Mouse (Mus musculus) lung, postnatal 0 days (tissue): ENCODE measurements around the gene 6030445D17Rik. TPM values are rescaled to one million over a fixed set of nuclear protein-coding genes. Genes with fewer than 3 reads are reported as not detected.

Experiments
- ATAC-seq: fragments of 200-750 bp; cut with Nextera tagmentation; 2 replicates; pipeline ENCODE4 v1.8.0; 2017; ENCODE audit warnings: moderate library complexity
- DNase-seq: peaks from one replicate; pipeline ENCODE4 v3.0.0-alpha.2; 2016; ENCODE audit warnings: low spot score
- H3K27ac ChIP-seq: fragments of 300-500 bp; sonication (generic); 2 replicates; pipeline ENCODE4 v1.5.1; 2014; ENCODE audit warnings: antibody characterized with exemption, mild to moderate bottlenecking, low read length, mixed read lengths
- H3K27me3 ChIP-seq: fragments of 300-500 bp; sonication (generic); replicated peaks from 2 replicates; pipeline ENCODE4 v1.6.1; 2014; ENCODE audit warnings: low read length, mixed read lengths; ENCODE audit not compliant: insufficient read depth
- H3K36me3 ChIP-seq: fragments of 300-500 bp; sonication (generic); 2 replicates; pipeline ENCODE4 v1.6.1; 2014; ENCODE audit warnings: low read length, mixed read lengths; ENCODE audit not compliant: insufficient read depth
- H3K4me1 ChIP-seq: fragments of 300-500 bp; sonication (generic); 2 replicates; pipeline ENCODE4 v1.6.1; 2014; ENCODE audit warnings: antibody characterized with exemption, low read depth, low read length, mixed read lengths; ENCODE audit not compliant: insufficient read depth
- H3K4me2 ChIP-seq: fragments of 300-500 bp; sonication (generic); replicated peaks from 2 replicates; pipeline ENCODE4 v1.6.1; 2014; ENCODE audit warnings: low read depth, mild to moderate bottlenecking, low read length, moderate library complexity, mixed read lengths
- H3K4me3 ChIP-seq: fragments of 300-500 bp; sonication (generic); 2 replicates; pipeline ENCODE4 v1.5.1; 2014; ENCODE audit warnings: low read depth, low read length
- H3K9ac ChIP-seq: fragments of 300-500 bp; sonication (generic); replicated peaks from 2 replicates; pipeline ENCODE4 v1.6.1; 2014; ENCODE audit warnings: low read depth, mild to moderate bottlenecking
- H3K9me3 ChIP-seq: fragments of 300-500 bp; sonication (generic); 2 replicates; pipeline ENCODE4 v1.6.1; 2016; ENCODE audit warnings: low read length, mixed read lengths
- CTCF ChIP-seq: IDR thresholded peaks from 2 replicates; pipeline ENCODE4 v1.5.1; 2016; ENCODE audit warnings: antibody characterized with exemption, mild to moderate bottlenecking
- EP300 ChIP-seq: IDR thresholded peaks from 2 replicates; pipeline ENCODE4 v1.6.1; 2016; ENCODE audit warnings: antibody characterized with exemption, mild to moderate bottlenecking, control low read depth
- WGBS: fragments of 180-500 bp; shearing (Covaris S2); extraction: QIAGEN DNeasy Blood & Tissue Kit; methylation state at CpG from one replicate; pipeline ENCODE4 v1.1.7; 2014; 5-methylcytosine and 5-hydroxymethylcytosine counted together
- polyA plus RNA-seq: library from polyadenylated mRNA; unstranded; fragments of >200 nt; fragmentation: Nextera tagmentation; extraction: Ambion mirVana; gene quantifications from 2 replicates; pipeline ENCODE4 v1.2.1, GENCODE M21; 2015

The 6030445D17Rik gene
- polyA plus RNA-seq, 1 experiment from 2014 or later = 0.78 TPM

GRCm38 (mm10) chr4:136444561-136444960 lies 17.5 kb upstream of the 6030445D17Rik start:
- H3K4me1 ChIP-seq = no peaks in the 10 kb centered on the region
- no peaks in the 10 kb centered on the region for H3K9me3 ChIP-seq
- no peaks in the 10 kb centered on the region for H3K27me3 ChIP-seq
- DNase-seq (no peak), ATAC-seq (no peak)
- no peak overlapping the region for H3K4me3 ChIP-seq
- H3K4me2 ChIP-seq = no peak overlapping the region
- no peak overlapping the region for H3K9ac ChIP-seq
- H3K27ac ChIP-seq = no peak overlapping the region
- no peaks in the 10 kb centered on the region for H3K36me3 ChIP-seq
- TF ChIP-seq EP300 (no peak), CTCF (no peak)
- 73% methylated on average over 4 of the region's 4 CpGs for WGBS

GRCm38 (mm10) chr4:136449795-136450194 lies 12.3 kb upstream of the 6030445D17Rik start:
- Histone ChIP-seq H3K4me1 (no peaks in the 10 kb centered on the region; the same call in 1 of the 2 replicates), H3K9ac (no peak overlapping the region), H3K9me3 (no peaks in the 10 kb centered on the region), H3K36me3 (no peaks in the 10 kb centered on the region), H3K27ac (no peak overlapping the region), H3K4me2 (no peak overlapping the region), H3K27me3 (no peaks in the 10 kb centered on the region), H3K4me3 (no peak overlapping the region)
- ATAC-seq (no peak), DNase-seq (no peak)
- 86% methylated on average over 5 of the region's 5 CpGs for WGBS
- TF ChIP-seq CTCF (no peak), EP300 (no peak)

GRCm38 (mm10) chr4:136450271-136450670 lies 11.8 kb upstream of the 6030445D17Rik start:
- H3K27ac ChIP-seq = no peak overlapping the region
- no peaks in the 10 kb centered on the region for H3K36me3 ChIP-seq
- WGBS = 58% methylated on average over 4 of the region's 4 CpGs
- H3K4me2 ChIP-seq = no peak overlapping the region
- DNase-seq = no peak
- no peaks in the 10 kb centered on the region for H3K27me3 ChIP-seq
- no peaks in the 10 kb centered on the region; the same call in 1 of the 2 replicates for H3K4me1 ChIP-seq
- H3K9me3 ChIP-seq = no peaks in the 10 kb centered on the region
- H3K4me3 ChIP-seq = no peak overlapping the region
- no peak for ATAC-seq
- no peak overlapping the region for H3K9ac ChIP-seq
- no peak for TF ChIP-seq CTCF
- no peak for TF ChIP-seq EP300

- Histone ChIP-seq H3K27ac (no peak overlapping the region), H3K27me3 (no peaks in the 10 kb centered on the region), H3K4me2 (no peak overlapping the region), H3K36me3 (no peaks in the 10 kb centered on the region), H3K9me3 (no peaks in the 10 kb centered on the region), H3K9ac (no peak overlapping the region), H3K4me3 (no peak overlapping the region), H3K4me1 (no peaks in the 10 kb centered on the region; the same call in 1 of the 2 replicates)
- TF ChIP-seq CTCF = no peak
- no peak for TF ChIP-seq EP300
- ATAC-seq (no peak; the same call in 1 of the 2 replicates), DNase-seq (no peak)
- 5% methylated on average over 6 of the region's 6 CpGs for WGBS
Measured at GRCm38 (mm10) chr4:136451564-136451963, 10.5 kb upstream of the 6030445D17Rik start.

- Histone ChIP-seq H3K27me3 (no peaks in the 10 kb centered on the region), H3K27ac (no peak overlapping the region), H3K4me2 (no peak overlapping the region), H3K36me3 (no peaks in the 10 kb centered on the region), H3K4me3 (no peak overlapping the region), H3K4me1 (no peaks in the 10 kb centered on the region; the same call in 1 of the 2 replicates), H3K9me3 (no peaks in the 10 kb centered on the region), H3K9ac (no peak overlapping the region)
- ATAC-seq = no peak
- TF ChIP-seq EP300 (no peak), CTCF (no peak)
- DNase-seq = no peak
- 76% methylated on average over 3 of the region's 3 CpGs for WGBS
Measured at GRCm38 (mm10) chr4:136452286-136452685, 9.8 kb upstream of the 6030445D17Rik start.

GRCm38 (mm10) chr4:136452792-136453191 lies 9.3 kb upstream of the 6030445D17Rik start:
- Histone ChIP-seq H3K27ac (no peak overlapping the region), H3K4me2 (no peak overlapping the region), H3K4me3 (no peak overlapping the region), H3K9ac (no peak overlapping the region), H3K27me3 (no peaks in the 10 kb centered on the region), H3K36me3 (no peaks in the 10 kb centered on the region), H3K9me3 (no peaks in the 10 kb centered on the region), H3K4me1 (no peaks in the 10 kb centered on the region; the same call in 1 of the 2 replicates)
- DNase-seq (no peak), ATAC-seq (no peak)
- 60% methylated on average over 5 of the region's 5 CpGs for WGBS
- no peak for TF ChIP-seq EP300
- no peak for TF ChIP-seq CTCF

GRCm38 (mm10) chr4:136454850-136455260 lies 7.2 kb upstream of the 6030445D17Rik start:
- 1% methylated on average over 10 of the region's 10 CpGs for WGBS

More at GRCm38 (mm10) chr4:136454850-136455260, 7.2 kb upstream of the 6030445D17Rik start:
- Histone ChIP-seq H3K36me3 (no peaks in the 10 kb centered on the region), H3K4me3 (peak overlapping the region; percentile 20), H3K9ac (peak overlapping the region; percentile 20; the same call in 1 of the 2 replicates), H3K4me2 (peak overlapping the region; percentile 54), H3K9me3 (no peaks in the 10 kb centered on the region), H3K4me1 (no peaks in the 10 kb centered on the region; the same call in 1 of the 2 replicates), H3K27ac (no peak overlapping the region), H3K27me3 (no peaks in the 10 kb centered on the region)
- ATAC-seq = peak; percentile 61
- DNase-seq = peak; percentile 87
- TF ChIP-seq EP300 (no peak), CTCF (peak; percentile 97)
